Mouse (Mus musculus) intestine, embryonic 14.5 days (tissue): ENCODE results near the gene Rgma. TPM values are rescaled to one million over a fixed set of nuclear protein-coding genes. Genes with fewer than 3 reads are reported as not detected.
A peak's percentile ranks its signal among the peaks of the same experiment; 100 is the strongest.

Source experiments
- ATAC-seq: fragments of 200-750 bp; cut with Nextera tagmentation; replicated peaks from 2 replicates; pipeline ENCODE4 v1.8.0; 2017; ENCODE audit warnings: low read depth, moderate number of reproducible peaks, moderate TSS enrichment, moderate library complexity; ENCODE audit not compliant: low FRiP score, low TSS enrichment
- DNase-seq: peaks from one replicate; pipeline ENCODE4 v3.0.0-alpha.2; 2018; ENCODE audit warnings: low spot score
- H3K27ac ChIP-seq: fragments of 300-500 bp; sonication (generic); 2 replicates; pipeline ENCODE4 v1.5.1; 2014; ENCODE audit warnings: low read depth, mild to moderate bottlenecking, control low read depth
- H3K27me3 ChIP-seq: fragments of 300-500 bp; sonication (generic); replicated peaks from 2 replicates; pipeline ENCODE4 v1.6.1; 2014; ENCODE audit warnings: low read length, control low read depth; ENCODE audit not compliant: control insufficient read depth, insufficient read depth
- H3K36me3 ChIP-seq: fragments of 300-500 bp; sonication (generic); 2 replicates; pipeline ENCODE4 v1.6.1; 2014; ENCODE audit warnings: low read length, control low read depth; ENCODE audit not compliant: control insufficient read depth, insufficient read depth
- H3K4me1 ChIP-seq: fragments of 300-500 bp; sonication (generic); replicated peaks from 2 replicates; pipeline ENCODE4 v1.6.1; 2014; ENCODE audit warnings: low read length, control low read depth, mixed read lengths; ENCODE audit not compliant: control insufficient read depth, insufficient read depth
- H3K4me2 ChIP-seq: fragments of 300-500 bp; sonication (generic); 2 replicates; pipeline ENCODE4 v1.6.1; 2014; ENCODE audit warnings: low read length
- H3K4me3 ChIP-seq: fragments of 300-500 bp; sonication (generic); 2 replicates; pipeline ENCODE4 v1.5.1; 2014; ENCODE audit warnings: low read depth, low read length, control low read depth, mixed read lengths
- H3K9ac ChIP-seq: fragments of 300-500 bp; sonication (generic); 2 replicates; pipeline ENCODE4 v1.6.1; 2014; ENCODE audit warnings: mild to moderate bottlenecking, low read length
- H3K9me3 ChIP-seq: fragments of 300-500 bp; sonication (generic); 2 replicates; pipeline ENCODE4 v1.6.1; 2016; ENCODE audit warnings: low read length, control low read depth; ENCODE audit not compliant: control insufficient read depth
- WGBS: fragments of 180-500 bp; shearing (Covaris S2); extraction: QIAGEN DNeasy Blood & Tissue Kit; methylation state at CpG from one replicate; pipeline ENCODE4 v1.1.7; 2014; 5-methylcytosine and 5-hydroxymethylcytosine counted together
- polyA plus RNA-seq: library from polyadenylated mRNA; unstranded; fragments of >200 nt; fragmentation: Nextera tagmentation; extraction: Ambion mirVana; gene quantifications from 2 replicates; pipeline ENCODE4 v1.2.1, GENCODE M21; 2014

Gene Rgma
- polyA plus RNA-seq, 1 experiment from 2014 or later, result 11.5 TPM

DNA sequence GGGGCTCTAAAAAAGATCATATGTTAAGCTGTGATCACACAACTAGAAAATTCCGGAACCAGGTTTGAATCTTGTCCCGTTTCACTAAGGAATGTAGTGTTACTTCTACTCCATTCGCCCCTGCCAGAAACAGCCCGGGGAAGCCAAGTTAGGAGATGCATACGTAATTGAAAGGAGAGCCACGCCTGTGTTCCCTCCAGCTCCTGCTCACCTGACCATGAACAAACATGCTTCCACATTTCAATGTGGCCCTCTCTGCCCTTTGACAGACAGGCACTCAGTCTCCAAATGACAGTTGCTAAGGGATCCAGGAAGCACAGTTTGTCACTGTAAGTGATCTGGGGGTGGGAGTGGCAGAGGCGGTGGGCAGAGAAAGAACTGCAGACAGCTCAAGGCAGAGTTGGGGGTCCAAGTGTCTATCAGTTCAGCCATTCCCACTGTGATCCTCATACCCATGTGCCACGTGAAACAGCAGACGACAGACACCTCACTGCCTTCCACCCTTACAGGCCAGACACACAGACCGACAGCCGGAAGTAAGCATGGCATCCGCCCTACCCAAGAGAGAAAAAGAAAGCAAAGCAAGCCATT is 41.8 kb upstream of the Rgma start:
- Histone ChIP-seq H3K27ac (peak overlapping the region; percentile 60), H3K4me1 (peaks cover 31% of the 10 kb centered on the region), H3K9ac (no peak overlapping the region), H3K4me3 (no peak overlapping the region), H3K36me3 (no peaks in the 10 kb centered on the region), H3K4me2 (no peak overlapping the region), H3K27me3 (no peaks in the 10 kb centered on the region), H3K9me3 (no peaks in the 10 kb centered on the region)
- ATAC-seq, result no peak
- 73% methylated on average over 12 of the region's 12 CpGs for WGBS
- no peak for DNase-seq

DNA sequence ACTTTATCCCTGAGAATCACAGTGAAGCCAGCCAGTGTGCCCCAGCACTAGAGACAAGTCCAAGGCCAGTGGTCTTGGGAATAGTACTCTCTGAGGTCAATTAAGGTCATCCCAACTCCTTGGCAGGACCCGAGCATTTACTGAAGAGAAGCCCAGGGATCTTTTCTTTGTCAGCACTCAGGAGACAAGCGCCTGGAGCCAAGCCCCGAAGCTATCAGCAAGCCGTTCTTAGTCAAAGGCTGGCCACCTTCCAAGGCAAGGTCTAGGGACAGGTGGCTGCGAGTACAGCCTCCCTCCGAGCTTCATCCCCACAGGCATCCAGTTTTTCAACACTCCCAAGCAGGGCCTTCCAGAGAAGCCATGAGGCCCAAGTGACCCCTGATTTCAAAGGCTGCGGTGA is 40.4 kb upstream of the Rgma start:
- peak; percentile 53 for DNase-seq
- H3K27ac ChIP-seq, result peak overlapping the region; percentile 60
- WGBS, result 50% methylated on average over 7 of the region's 7 CpGs

DNA sequence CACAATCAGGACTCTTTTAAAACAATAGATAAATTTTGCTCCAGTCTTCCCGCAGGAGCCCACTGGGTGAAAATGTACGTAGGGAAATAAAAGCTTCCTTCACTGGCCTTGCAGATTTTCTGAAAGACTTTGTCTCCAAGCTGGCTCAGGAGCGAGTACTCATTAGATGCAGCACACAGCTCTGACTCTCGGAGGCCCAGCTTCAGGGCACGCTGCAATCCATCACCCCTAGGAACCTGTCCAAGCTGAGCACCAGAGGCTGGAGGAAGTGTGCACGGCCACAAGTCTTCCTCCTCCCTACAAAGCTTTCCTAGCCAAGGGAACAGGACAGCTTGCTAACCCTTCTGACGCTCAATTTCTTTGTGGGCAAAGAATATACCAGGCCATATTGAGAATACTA is 38.9 kb upstream of the Rgma start:
- no peak overlapping the region for H3K4me2 ChIP-seq
- H3K27ac ChIP-seq, result peak overlapping the region; percentile 49
- 30% methylated on average over 7 of the region's 7 CpGs for WGBS
- H3K9me3 ChIP-seq, result no peaks in the 10 kb centered on the region
- no peak overlapping the region for H3K9ac ChIP-seq
- ATAC-seq (no peak), DNase-seq (no peak)
- peaks cover 18% of the 10 kb centered on the region for H3K4me1 ChIP-seq
- no peak overlapping the region for H3K4me3 ChIP-seq
- H3K27me3 ChIP-seq, result no peaks in the 10 kb centered on the region
- H3K36me3 ChIP-seq, result no peaks in the 10 kb centered on the region

More for the DNA sequence above, 40.4 kb upstream of the Rgma start:
- H3K36me3 ChIP-seq, result no peaks in the 10 kb centered on the region
- peaks cover 21% of the 10 kb centered on the region for H3K4me1 ChIP-seq
- no peak overlapping the region for H3K4me2 ChIP-seq
- ATAC-seq, result no peak
- H3K9ac ChIP-seq, result no peak overlapping the region
- H3K9me3 ChIP-seq, result no peaks in the 10 kb centered on the region
- no peak overlapping the region for H3K4me3 ChIP-seq
- H3K27me3 ChIP-seq, result no peaks in the 10 kb centered on the region

DNA sequence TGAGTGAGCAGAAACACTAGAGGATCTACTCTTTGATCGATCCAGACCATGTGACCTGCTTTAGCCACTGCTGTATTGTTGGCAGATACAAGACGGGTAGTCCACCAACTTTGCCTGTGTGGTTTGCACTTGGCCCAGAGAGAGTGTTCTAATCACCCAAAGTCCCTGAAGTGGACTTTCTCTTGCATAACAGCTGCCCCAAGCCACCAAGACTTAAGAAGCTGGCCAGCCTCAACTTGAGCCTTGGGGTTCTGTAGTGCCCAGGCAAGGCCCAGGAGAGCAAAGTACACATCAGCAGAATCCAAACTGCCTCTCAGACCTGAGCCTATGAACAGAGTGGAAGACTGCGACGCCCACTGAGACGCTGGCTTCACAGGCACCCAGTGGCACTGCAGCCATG is 37.0 kb upstream of the Rgma start:
- Histone ChIP-seq H3K9ac (no peak overlapping the region), H3K4me1 (peaks cover 18% of the 10 kb centered on the region), H3K27ac (no peak overlapping the region), H3K4me2 (no peak overlapping the region), H3K36me3 (no peaks in the 10 kb centered on the region), H3K9me3 (no peaks in the 10 kb centered on the region), H3K27me3 (no peaks in the 10 kb centered on the region), H3K4me3 (no peak overlapping the region)
- no peak for DNase-seq
- WGBS, result 92% methylated on average over 5 of the region's 5 CpGs
- no peak for ATAC-seq

DNA sequence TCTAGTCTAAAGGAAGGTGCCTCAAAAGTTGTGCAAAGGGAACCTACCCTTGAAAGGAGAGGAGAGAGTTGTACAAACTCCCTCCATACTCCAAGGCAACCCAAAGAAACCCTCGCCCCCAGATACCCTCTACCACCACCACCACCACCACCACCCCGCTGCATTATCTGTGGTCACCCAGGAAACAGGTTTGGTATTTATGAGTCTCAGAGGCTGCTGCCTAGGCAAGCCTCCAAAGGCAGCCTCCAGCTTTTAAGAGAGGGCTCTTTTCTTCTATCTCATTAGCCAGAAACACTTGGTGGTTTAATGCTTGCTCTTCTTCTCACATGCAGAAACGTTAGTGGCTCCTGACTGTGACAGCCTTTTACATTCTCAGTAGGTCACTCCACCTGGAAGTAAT is 31.5 kb upstream of the Rgma start:
- Histone ChIP-seq H3K9ac (no peak overlapping the region), H3K4me3 (no peak overlapping the region), H3K4me1 (no peaks in the 10 kb centered on the region), H3K36me3 (no peaks in the 10 kb centered on the region), H3K9me3 (no peaks in the 10 kb centered on the region), H3K27me3 (no peaks in the 10 kb centered on the region), H3K27ac (no peak overlapping the region), H3K4me2 (no peak overlapping the region)
- 48% methylated on average over 3 of the region's 3 CpGs for WGBS
- ATAC-seq (no peak), DNase-seq (no peak)

DNA sequence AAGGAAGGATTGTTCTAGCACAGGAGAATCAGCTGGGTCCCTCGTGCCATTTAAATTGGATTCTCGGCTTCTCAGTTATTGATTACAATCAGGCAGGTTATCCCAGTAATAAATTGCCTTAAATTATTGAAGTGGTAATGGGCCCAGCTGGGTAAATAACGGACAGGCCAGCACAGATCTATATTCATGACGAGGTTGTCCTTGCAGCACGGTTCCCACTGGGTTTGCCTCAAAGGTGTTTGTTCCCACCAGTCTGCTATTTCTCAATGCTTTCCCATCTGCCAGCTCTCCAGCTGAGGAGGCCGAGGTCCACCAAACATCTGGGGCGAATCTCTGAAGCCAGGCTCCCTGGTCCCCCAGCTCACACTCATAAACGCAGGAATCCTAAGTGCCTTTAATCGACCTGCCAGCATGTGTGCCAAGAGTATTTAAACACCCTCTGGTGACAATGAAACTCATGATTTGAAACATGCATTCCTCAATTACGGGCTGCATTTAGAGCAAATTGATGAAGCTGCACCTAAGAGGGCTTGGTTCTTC is 26.7 kb upstream of the Rgma start:
- H3K27ac ChIP-seq, result no peak overlapping the region
- no peaks in the 10 kb centered on the region for H3K27me3 ChIP-seq
- H3K4me3 ChIP-seq, result no peak overlapping the region
- H3K4me2 ChIP-seq, result no peak overlapping the region
- H3K4me1 ChIP-seq, result no peaks in the 10 kb centered on the region
- WGBS, result 31% methylated on average over 10 of the region's 10 CpGs
- H3K36me3 ChIP-seq, result no peaks in the 10 kb centered on the region
- H3K9ac ChIP-seq, result no peak overlapping the region
- no peak for DNase-seq
- no peaks in the 10 kb centered on the region for H3K9me3 ChIP-seq
- ATAC-seq, result no peak

DNA sequence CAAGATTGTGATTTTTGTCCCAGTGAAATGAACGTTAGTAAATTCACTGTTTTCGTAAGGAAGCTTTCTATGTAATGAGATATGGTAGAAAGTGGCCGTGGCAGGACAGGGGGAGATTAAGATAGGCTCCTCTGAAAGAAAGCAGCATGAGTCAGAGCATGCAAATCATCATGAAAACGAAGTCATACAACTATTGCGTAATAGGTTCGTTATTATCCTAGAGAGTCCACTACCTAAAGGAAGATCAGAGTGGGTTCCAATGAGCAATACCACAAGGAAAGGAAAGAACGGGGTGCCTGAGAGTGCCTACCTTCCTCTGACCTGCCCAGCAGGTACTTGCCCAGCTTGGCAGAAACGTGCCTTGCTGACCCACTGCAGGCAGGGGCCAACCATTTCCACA is 26.2 kb upstream of the Rgma start:
- no peak overlapping the region for H3K4me3 ChIP-seq
- no peak overlapping the region for H3K9ac ChIP-seq
- H3K4me2 ChIP-seq, result no peak overlapping the region
- H3K9me3 ChIP-seq, result no peaks in the 10 kb centered on the region
- H3K4me1 ChIP-seq, result no peaks in the 10 kb centered on the region
- WGBS, result 75% methylated on average over 8 of the region's 8 CpGs
- no peak for ATAC-seq
- H3K27ac ChIP-seq, result no peak overlapping the region
- no peaks in the 10 kb centered on the region for H3K36me3 ChIP-seq
- no peak for DNase-seq
- H3K27me3 ChIP-seq, result no peaks in the 10 kb centered on the region

DNA sequence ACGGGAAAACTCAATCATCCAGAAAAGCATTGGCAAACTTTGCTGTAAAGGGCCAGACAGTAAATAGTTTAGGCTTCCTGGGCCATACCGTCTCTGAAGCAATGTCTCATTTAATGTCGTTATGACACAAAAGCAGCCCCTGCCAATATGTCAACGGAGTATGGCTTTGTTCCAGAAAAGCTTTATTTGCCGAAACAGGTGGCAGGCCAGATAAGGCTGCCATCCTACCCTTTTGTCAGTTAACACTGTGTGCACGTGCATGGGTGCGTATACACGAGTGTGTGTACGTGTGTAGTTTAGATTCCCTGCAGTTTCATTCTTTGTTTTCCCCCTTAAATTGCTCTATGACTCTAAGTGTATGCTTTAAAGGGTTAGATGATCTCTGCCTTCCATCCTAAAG is 20.1 kb upstream of the Rgma start:
- Histone ChIP-seq H3K9ac (no peak overlapping the region), H3K4me3 (no peak overlapping the region), H3K9me3 (no peaks in the 10 kb centered on the region), H3K4me2 (no peak overlapping the region), H3K27me3 (no peaks in the 10 kb centered on the region), H3K36me3 (no peaks in the 10 kb centered on the region), H3K4me1 (no peaks in the 10 kb centered on the region), H3K27ac (no peak overlapping the region)
- WGBS, result 67% methylated on average over 9 of the region's 9 CpGs
- ATAC-seq (no peak), DNase-seq (no peak)

DNA sequence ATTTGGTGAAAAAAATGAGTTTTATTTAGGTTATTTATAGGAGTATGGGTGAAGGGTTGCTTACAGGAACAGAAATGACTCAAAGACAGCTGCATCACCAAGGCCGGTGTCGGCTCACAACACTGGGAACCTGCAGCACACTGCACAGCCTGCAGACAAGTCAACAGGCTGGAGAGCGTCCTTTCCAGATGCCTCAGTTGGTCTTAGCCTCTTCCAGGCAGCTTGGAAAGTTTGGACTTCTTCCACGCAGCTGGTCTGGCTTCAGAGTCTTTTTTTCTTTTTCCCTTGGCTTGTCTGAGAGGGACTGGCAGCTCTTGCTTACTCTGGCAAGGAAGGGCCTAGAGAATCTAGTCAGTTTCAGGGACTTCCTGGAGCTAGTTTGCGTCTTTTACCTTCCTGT is 18.4 kb upstream of the Rgma start:
- WGBS, result 89% methylated on average over 5 of the region's 5 CpGs
- Histone ChIP-seq H3K36me3 (no peaks in the 10 kb centered on the region), H3K4me1 (no peaks in the 10 kb centered on the region), H3K4me3 (no peak overlapping the region), H3K27me3 (no peaks in the 10 kb centered on the region), H3K9ac (no peak overlapping the region), H3K9me3 (no peaks in the 10 kb centered on the region), H3K4me2 (no peak overlapping the region), H3K27ac (no peak overlapping the region)
- DNase-seq, result no peak
- no peak for ATAC-seq
